Mouse (Mus musculus): ENCODE measurements around the gene Tmem204.

DNA sequence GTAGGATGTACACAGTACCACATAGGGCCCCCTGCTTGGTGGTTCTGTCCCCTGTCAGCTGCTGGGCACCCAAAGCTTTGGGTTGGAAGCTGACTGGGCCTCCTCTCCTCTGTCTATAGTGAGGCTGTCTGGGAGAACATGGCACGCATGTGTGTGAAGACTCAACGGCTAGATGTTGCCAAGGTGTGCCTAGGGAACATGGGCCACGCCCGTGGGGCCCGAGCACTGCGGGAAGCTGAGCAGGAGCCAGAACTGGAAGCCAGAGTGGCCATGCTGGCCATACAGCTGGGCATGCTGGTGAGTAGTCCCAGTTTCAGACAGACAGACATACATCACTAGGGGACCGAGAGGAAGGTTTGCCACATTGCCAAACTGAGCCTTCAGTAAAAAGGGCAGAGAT lies 3.3 kb upstream of the Tmem204 start:
- no peak for TF ChIP-seq CTCF (IDR thresholded peaks at IDR 0.05; ENCODE audit: insufficient read depth, low read length)
- no peak for TF ChIP-seq POLR2A (IDR thresholded peaks at IDR 0.05; ENCODE audit: borderline replicate concordance, extremely low read depth, low read depth, low read length)
